Mouse (Mus musculus) embryo, embryonic 11 days (tissue): ENCODE measurements at regions not wholly inside any gene's neighbourhood (a gene's known extent, or its start where the extent isn't known, plus 50 kb on each side); places are given as distances from the start of the nearest gene placed in this dataset.
A peak's percentile ranks its signal among the peaks of the same experiment; 100 is the strongest.

Source experiments
- DNase-seq: peaks from one replicate; pipeline ENCODE4 v3.0.0-alpha.2; 2015

DNA sequence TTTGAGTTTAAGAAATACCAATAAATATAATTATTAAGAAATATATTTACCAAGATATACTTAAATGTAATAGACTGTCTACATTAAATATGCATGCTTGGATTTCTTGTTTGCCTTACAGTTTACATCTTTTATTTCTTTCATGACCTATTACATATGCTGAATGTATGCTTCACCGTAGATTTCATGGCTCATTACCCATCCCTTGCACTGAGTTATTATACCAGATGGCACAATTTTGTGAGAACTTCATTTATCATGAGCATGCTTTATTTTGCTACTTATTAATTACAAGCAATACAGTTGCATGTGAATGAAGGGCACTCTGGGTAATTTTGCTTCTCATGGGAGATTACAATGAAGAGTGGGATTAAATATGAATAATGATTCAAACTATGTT, 856.0 kb upstream of the Nectin3 start:
- DNase-seq = no peak

DNA sequence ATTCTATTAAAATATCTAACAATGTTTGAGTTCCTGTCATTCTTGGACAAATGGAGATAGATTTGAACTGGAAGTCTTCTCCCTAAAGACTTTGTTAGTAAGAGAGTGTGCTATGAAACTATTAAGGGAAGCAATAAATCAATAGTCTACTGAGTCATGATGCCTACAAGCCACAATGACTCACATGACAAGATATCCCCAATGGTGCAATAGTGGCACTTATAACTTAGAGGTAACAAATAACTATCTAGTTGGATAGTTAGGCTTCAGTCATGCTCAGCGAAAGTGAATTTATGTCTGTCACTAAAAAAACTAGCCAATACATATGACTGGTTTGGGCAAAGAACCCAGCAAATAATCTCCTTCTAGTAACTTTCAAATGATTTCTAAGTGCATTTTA, 889.1 kb upstream of the Dppa4 start:
- no peak for DNase-seq

DNA sequence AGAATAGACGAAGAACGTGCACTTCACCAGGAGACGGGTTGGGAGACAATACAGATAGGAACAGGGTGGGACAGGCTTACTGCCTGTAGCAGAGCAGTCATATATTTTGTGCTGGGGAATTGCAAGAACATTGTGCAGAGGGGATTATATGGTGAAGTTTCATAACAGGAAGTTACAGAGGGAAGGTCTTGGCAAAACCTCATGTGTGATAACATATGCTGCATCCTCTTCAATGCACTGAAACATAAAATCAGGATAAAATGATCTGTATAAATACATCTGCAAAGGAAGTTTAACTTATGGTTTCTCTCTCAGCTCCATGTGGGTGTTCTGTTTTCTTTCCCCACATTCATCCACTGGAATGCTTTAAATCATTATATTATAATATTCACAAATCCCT, 876.5 kb upstream of the Dppa4 start:
- DNase-seq = no peak

DNA sequence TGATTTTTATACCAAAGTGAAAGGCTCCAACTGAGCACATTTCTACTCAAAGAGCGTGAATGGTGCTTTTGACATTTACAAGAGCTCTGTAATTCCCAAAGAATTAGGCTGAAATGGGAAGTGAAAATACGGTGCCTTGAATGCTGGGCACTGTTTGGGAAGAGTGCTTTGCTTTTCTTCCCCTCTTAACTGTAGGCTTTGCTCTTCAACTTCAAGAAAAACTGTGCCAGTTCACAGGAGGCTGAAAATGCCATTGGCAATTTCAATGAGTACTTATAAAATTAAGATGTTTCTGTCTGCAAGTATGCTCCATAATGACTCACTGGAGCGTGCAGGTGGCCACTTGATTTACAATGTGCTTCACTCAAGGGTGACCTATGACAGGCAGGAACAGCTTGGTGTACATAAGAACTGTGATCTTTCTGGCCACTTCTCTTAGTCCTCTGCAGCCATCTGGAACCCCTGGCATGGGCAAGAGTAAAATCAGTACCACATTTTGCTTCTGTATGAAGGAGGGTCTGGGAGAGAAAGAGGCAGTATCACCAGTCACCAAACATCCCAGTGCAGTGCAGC, 864.8 kb upstream of the Dppa4 start:
- DNase-seq = peak; percentile 2

DNA sequence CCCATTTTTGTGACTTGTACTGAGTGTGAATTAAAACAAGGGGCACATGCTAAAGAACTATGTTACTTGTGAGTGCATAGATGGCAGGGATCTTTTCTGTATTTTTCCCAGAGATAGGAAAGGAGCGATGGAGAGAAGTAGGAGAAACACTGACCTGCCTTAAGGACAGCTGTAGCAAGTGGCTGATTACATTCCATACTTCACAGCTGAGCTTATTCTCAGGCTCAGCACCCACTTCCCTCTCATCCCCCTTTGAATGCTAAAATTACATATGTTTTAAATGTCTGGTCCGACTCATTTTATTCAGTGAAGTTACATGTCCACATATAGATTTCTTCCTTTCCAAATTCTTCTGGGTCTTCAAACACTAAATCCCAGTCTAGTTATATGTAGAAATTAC, 838.5 kb upstream of the Dppa4 start:
- DNase-seq = no peak

DNA sequence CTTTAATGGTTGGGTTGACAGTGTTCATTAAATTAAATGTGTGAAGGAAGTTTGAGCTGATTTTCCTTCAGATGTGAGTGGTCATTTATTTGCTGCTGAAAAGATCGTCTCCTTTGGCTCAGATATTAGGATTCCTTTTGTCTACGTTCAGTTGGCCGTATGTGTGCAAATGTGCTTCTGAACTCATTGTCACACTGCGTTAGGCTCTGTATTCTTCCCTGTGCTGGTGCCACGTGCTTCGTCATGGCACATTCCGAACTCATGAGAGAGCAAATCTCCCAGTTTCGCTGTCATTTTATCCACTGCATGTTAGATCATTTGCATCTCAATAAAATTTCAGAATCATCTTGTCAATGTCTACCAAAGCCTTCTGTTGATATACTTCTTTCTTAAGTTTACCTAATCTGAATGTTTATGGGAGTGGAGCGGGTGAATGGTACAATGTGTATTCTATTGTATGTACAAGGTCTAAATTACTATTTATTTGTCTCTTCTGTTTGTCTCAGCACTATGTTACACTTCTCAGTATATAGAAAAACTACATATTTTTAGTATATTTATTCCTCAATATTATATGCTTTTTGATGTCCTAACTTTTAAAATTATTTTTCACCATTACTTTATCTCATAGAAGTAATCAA, 808.0 kb upstream of the Dppa4 start:
- peak; percentile 49 for DNase-seq

DNA sequence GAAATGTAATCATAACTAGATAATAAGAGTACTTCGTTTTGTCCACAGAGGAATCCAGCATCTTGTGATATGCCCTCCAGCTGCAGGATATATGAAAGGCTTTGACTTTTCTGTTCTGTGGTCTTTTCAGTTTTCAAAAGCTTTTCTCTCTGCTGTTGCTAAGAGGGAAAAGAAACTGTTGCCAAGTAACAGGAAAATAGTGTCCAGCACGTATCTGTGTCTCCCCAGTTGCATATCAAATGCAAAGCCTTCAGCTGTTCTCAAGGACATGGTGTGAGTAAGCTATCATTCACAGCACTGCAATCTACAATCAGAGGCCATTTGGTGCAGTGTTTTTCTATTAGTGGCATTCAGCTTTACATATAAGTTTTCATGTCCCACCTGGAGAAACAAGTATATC, 801.5 kb upstream of the Dppa4 start:
- DNase-seq = no peak

DNA sequence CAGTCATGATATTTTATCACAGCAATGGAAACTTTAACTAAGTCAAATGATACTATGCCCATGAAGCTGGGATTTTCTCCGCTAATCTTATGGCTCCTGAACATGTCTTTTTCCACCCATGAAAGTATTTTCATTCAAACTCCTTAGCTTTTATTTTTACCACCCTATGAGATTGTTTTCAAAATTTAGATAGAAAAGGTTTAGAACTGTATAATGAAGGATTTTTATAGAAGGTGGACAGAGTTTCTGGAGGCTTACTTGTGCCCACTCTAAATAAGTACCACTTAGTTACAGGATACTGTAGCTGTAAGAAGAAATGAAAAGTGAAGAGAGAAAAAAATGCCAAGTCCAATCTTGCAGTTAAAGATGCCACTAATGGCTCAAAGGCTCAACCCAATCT, 795.0 kb upstream of the Dppa4 start:
- no peak for DNase-seq

DNA sequence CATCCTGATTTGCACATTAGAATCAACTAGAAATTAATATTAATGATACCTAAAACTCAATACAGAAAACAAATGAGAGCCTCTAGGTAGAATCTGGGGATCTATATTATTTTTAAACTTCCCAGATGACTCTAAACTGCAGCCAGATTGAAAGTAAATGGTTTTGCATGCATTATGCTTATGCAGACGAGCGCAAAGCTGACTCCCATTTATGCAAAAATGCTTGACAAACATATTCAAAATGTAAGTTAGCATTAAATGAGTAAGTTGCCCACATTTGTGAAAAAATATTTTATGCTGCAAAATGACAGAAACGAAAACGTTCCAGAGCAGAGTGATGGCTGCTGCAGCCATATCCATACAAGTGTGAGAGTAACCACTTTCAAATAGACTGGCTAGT, 757.7 kb upstream of the Dppa4 start:
- no peak for DNase-seq

DNA sequence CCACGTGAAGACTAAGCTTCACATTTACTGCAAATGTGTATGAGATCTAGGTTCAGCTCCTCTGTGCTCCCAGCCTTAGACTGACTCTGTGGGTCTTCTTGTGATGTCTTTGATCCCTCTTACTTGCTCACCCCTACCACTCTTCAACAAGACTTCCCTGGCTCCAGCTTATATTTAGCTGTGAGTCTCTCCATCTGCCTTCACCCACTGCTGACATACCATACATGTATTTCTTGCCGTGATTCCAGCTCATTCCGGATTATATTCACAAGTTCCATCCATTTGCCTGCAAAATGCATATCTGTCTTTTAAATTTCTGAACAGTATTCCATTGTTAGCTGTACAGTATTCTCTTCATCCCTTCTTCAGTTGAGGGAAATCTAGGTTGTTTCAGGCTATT, 756.9 kb upstream of the Dppa4 start:
- no peak for DNase-seq

DNA sequence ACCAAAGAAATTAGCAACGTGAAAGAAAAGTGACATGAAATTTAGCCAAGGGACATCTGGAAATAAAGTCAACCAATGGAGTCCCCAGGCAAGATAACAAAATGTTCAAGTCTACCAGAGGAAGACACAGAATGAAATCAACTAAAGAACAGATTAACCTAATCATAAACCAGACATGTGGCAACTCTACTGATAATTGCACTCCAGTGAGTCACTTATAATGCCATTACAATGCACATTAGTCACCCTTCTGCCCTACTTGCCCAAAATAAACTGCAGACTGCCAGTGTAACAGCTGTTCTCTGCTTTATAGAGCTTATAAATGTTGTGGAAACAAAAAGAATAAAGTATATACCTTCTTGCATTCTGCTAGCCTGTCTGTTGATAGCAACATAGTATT, 747.0 kb upstream of the Dppa4 start:
- no peak for DNase-seq

DNA sequence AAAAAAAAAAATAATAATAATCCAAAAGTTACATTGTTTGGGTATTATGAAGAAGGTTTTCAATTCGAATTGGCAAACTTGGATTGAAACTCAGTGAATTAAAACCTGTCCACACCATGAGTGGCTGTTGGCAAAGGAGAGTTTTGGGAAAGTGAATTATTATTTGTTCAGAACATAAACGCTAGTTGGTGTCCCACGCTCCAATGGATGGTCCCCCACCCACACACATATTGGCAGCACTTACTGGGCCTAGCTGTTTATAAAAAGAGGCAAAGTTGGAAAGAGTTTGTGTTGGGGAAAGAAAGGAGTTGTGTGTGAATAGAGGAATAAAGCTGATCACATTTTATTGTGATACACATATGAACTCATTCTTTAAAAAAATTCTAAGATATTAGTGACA, 732.4 kb upstream of the Dppa4 start:
- no peak for DNase-seq

DNA sequence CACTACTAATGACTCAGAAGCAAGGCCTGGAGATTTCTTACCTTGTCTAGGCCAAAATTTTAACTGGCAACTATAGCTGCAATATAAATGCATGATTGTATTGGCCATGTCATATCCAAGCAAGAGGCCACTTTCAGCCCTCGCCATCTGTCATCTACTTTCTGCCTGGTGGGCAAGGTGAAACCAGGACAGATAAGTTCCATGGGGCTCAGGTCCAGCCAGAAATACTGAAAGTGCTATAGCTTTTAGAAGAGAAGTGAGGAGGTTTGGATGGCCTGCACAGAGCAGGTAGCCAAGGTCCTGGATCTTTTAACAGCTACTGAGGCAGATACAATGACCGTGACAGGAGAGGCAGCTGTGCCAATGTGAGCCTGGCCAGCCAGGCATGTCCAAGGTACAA, 715.5 kb upstream of the Dppa4 start:
- no peak for DNase-seq

DNA sequence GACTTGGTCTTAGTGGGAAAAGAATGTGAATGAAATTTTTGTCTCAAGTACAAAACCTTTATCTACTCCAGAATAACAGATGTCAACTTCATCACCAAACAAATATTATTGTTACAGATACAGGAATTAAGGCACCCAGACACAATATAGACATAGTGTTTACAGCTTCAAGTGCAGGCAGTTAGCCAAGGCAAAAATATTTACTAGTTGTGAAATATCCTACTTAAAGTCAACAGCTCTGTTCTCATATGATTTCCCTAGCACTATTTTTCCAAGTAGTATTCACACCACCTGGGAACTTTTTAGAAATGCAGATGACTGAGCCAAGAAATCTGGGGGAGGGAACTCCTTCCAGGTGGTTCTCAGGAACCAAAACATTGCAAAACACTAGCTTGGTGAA, 684.1 kb upstream of the Dppa4 start:
- no peak for DNase-seq
